Mouse (Mus musculus) stomach, embryonic 15.5 days (tissue): ENCODE results near the gene Spg20. TPM values are rescaled to one million over a fixed set of nuclear protein-coding genes. Genes with fewer than 3 reads are reported as not detected.

Experiments
- ATAC-seq: fragments of 200-750 bp; cut with Nextera tagmentation; 2 replicates; pipeline ENCODE4 v1.8.0; 2017; ENCODE audit warnings: low read depth, moderate number of reproducible peaks, moderate TSS enrichment; ENCODE audit not compliant: insufficient read depth, low FRiP score
- H3K27ac ChIP-seq: fragments of 300-500 bp; sonication (generic); 2 replicates; pipeline ENCODE4 v1.5.1; 2015; ENCODE audit warnings: mild to moderate bottlenecking, inconsistent platforms
- H3K27me3 ChIP-seq: fragments of 300-500 bp; sonication (generic); replicated peaks from 2 replicates; pipeline ENCODE4 v1.6.1; 2015; ENCODE audit warnings: inconsistent platforms
- H3K36me3 ChIP-seq: fragments of 300-500 bp; sonication (generic); 2 replicates; pipeline ENCODE4 v1.6.1; 2015; ENCODE audit warnings: inconsistent platforms
- H3K4me1 ChIP-seq: fragments of 300-500 bp; sonication (generic); 2 replicates; pipeline ENCODE4 v1.6.1; 2015; ENCODE audit warnings: inconsistent platforms
- H3K4me2 ChIP-seq: fragments of 300-500 bp; sonication (generic); 2 replicates; pipeline ENCODE4 v1.6.1; 2015; ENCODE audit warnings: mild to moderate bottlenecking, inconsistent platforms
- H3K4me3 ChIP-seq: fragments of 300-500 bp; sonication (generic); replicated peaks from 2 replicates; pipeline ENCODE4 v1.5.1; 2015; ENCODE audit warnings: inconsistent platforms
- H3K9ac ChIP-seq: fragments of 300-500 bp; sonication (generic); 2 replicates; pipeline ENCODE4 v1.6.1; 2015; ENCODE audit warnings: inconsistent platforms
- H3K9me3 ChIP-seq: fragments of 300-500 bp; sonication (generic); 2 replicates; pipeline ENCODE4 v1.6.1; 2016; ENCODE audit warnings: inconsistent platforms
- WGBS: fragments of 180-500 bp; shearing (Covaris S2); methylation state at CpG from one replicate; pipeline ENCODE4 v1.1.7; 2015; 5-methylcytosine and 5-hydroxymethylcytosine counted together
- polyA plus RNA-seq: library from polyadenylated mRNA; unstranded; fragments of >200 nt; fragmentation: Nextera tagmentation; extraction: Ambion mirVana; gene quantifications from 2 replicates; pipeline ENCODE4 v1.2.1, GENCODE M21; 2015

Gene Spg20
- polyA plus RNA-seq, 1 experiment from 2014 or later = 35.2 TPM

DNA sequence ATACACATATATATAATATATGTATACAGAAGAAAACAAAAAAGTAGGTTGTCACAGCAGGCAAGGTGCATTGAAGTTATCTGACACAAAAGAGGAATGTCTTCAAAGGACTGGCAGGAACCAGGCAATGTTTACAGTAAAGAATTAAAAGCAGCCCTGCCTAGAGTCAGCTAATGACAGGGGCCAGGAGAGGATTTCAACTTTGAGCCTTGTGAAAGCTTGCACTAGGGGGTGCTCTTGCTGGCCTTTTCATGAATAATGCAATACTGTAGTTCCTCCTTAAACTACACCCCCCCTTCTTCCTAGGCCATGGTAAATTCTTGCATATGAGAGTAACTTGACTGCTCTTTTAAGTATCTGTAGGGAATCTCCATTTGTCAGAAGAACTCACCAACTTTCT lies 10.8 kb upstream of the Spg20 start:
- no peak for ATAC-seq
- Histone ChIP-seq H3K9ac (no peak overlapping the region), H3K4me1 (peaks cover 8% of the 10 kb centered on the region; the same call in 1 of the 2 replicates), H3K36me3 (no peaks in the 10 kb centered on the region), H3K4me2 (no peak overlapping the region), H3K27me3 (no peaks in the 10 kb centered on the region), H3K4me3 (no peak overlapping the region), H3K9me3 (no peaks in the 10 kb centered on the region), H3K27ac (no peak overlapping the region)

DNA sequence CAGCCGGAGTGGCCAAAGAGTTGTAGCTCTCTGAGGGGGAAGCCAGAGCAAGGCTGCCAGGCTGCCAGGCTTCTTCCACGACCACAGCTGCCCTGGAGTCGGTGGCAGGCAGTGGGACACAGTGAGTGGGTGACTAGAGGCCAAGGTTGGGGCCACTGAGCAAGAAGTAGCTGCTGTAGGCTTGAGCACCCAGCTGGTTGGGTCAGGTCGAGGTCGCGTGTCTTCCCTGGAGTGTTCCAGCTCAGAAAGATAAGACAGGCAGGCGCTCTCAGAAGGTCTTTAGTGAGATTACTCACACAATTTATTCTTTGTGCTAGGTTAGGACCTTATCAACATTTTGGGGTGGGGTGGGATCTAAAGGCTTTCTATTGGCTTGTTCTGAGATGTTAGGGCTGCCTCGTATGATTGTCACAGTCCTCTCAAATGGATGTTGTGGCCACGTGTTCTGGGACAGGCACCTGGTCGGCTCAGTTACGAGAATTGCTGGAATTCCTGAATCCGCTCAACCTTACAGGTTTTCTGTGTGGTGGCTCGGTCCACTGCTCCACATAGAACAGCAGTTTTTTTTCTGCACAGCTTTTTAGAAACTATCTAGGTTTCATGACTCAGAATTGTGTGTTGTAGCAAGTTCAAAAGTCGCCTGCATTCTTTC lies 6.4 kb upstream of the Spg20 start:
- Histone ChIP-seq H3K36me3 (no peaks in the 10 kb centered on the region), H3K27ac (no peak overlapping the region), H3K9me3 (no peaks in the 10 kb centered on the region), H3K9ac (no peak overlapping the region), H3K4me1 (no peaks in the 10 kb centered on the region), H3K4me2 (no peak overlapping the region), H3K27me3 (no peaks in the 10 kb centered on the region), H3K4me3 (no peak overlapping the region)
- ATAC-seq = no peak
- WGBS = 67% methylated on average over 14 of the region's 14 CpGs

DNA sequence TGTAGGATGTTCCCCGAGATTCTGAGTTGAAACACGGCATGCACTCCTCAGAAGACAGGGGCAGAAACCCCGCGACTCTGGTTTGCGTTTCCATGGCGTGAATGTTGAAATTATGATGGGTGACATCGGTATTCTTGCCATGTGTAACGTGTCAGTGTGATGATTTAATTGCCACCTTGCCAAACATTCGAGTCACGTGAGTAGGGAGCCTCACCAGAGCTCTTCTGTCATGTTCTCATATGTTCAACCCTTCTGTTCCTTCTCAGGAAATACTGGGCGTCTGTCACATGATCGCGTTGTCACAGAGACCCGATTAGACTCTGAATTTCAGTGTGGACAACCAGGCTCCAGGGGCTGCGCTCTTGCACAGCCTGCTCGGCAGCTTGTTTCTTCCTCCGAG lies 5.9 kb upstream of the Spg20 start:
- no peak overlapping the region for H3K27ac ChIP-seq
- 80% methylated on average over 17 of the region's 17 CpGs for WGBS
- H3K4me2 ChIP-seq = no peak overlapping the region
- no peaks in the 10 kb centered on the region for H3K9me3 ChIP-seq
- H3K36me3 ChIP-seq = no peaks in the 10 kb centered on the region
- no peak overlapping the region for H3K4me3 ChIP-seq
- no peak overlapping the region for H3K9ac ChIP-seq
- no peaks in the 10 kb centered on the region for H3K4me1 ChIP-seq
- no peak for ATAC-seq
- no peaks in the 10 kb centered on the region for H3K27me3 ChIP-seq

DNA sequence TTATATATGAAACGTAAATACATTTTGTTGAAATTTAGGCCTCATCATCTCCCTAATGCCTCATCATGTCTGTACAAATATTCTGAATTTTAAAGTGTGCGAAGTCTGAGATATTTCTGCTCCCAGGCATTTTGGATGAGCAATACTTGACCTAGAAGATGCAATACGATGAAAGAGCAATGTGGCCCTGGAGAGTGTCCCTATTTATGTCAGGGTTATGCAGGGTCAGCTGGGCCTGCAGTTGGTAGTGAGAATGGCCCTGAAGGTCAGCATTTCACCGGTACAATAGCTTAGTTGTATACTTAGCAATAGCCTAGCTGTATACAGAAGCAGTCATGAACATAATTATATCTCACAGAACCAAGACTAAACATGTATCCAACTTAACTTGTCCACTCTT lies 2.8 kb upstream of the Spg20 start:
- WGBS = 70% methylated on average over 4 of the region's 4 CpGs
- Histone ChIP-seq H3K4me3 (no peak overlapping the region), H3K36me3 (no peaks in the 10 kb centered on the region), H3K4me1 (no peaks in the 10 kb centered on the region), H3K27ac (no peak overlapping the region), H3K9ac (no peak overlapping the region), H3K4me2 (no peak overlapping the region), H3K27me3 (no peaks in the 10 kb centered on the region), H3K9me3 (no peaks in the 10 kb centered on the region)
- no peak for ATAC-seq

DNA sequence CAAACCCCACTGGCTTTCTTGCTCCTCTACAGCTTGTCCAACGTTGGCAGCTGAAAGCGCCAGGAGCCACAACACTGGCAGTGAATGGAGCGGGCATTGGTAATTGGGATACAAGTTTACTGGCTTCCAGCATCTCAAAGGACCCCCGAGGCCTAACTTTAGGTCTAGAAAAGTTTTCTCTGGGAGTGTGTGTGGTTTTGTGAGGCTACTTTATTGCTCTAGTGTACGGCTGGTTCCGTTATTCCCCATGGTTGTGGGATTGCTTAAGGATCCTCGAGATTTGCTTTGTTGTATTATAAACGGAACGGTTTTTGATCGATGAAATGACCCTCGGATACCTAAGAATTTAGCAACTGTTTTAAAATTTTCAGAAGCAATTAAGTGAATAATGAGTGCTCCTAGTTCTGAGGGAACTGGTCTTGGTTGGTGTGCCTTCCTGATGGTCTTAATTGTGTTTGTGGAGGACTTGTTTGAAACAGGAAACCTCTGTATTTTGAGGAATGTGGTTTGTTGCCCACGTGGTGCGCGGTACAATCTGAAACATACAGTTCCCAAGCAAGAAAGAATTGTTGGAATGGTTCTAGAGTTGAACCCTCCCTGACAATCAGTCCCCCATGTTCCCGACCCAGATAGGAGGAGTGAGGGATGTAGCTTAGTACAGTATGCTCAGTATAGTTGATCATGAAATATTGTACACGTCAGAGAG lies 955 bp downstream of the Spg20 start:
- Histone ChIP-seq H3K36me3 (peaks cover 10% of the 10 kb centered on the region; the same call in 1 of the 2 replicates), H3K27me3 (no peaks in the 10 kb centered on the region), H3K9ac (peak overlapping the region; percentile 98), H3K4me1 (peaks cover 3% of the 10 kb centered on the region; the same call in 1 of the 2 replicates), H3K4me3 (peak overlapping the region; percentile 88), H3K4me2 (peak overlapping the region; percentile 54), H3K9me3 (no peaks in the 10 kb centered on the region), H3K27ac (peak overlapping the region; percentile 92)
- ATAC-seq = peak; percentile 37; the same call in 1 of the 2 replicates
- WGBS = 33% methylated on average over 16 of the region's 16 CpGs

DNA sequence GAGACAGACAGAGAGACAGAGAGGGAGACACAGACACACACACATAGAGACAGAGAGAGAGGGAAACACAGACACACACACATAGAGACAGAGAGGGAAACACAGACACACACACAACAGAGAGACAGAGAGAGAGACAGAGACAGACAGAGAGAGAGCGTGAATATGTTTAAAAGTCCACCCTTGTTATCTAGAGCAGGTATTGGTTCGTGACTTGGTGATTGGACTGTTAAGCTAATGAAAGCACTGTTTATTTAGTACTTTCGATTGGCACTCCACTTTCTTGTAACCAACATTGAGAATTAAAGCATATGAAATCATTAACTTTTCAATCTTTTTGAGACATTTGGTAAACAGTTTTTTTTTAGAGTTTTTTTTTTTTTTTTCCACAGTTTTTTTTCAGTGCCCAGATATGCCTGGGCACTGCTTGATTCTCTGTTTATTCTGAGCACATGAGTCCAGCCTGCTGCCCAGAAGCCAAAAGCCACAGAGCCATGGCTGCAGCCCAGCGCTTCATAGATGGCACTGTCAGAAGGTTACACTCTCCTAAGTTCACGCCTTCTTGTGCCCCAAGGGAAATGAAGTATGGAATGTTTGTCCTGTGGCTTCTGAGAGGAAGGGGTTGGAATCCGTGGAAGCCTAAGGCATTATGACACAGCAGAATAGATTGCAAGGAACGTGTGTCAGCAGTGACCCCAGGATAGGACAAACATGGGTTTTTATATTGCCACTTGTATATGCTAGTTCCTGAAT lies 2.6 kb downstream of the Spg20 start:
- H3K9ac ChIP-seq = no peak overlapping the region
- ATAC-seq = no peak
- no peaks in the 10 kb centered on the region for H3K27me3 ChIP-seq
- WGBS = 51% methylated on average over 7 of the region's 7 CpGs
- H3K4me3 ChIP-seq = no peak overlapping the region
- peaks cover 3% of the 10 kb centered on the region; the same call in 1 of the 2 replicates for H3K4me1 ChIP-seq
- H3K36me3 ChIP-seq = peaks cover 23% of the 10 kb centered on the region
- no peak overlapping the region for H3K27ac ChIP-seq
- H3K9me3 ChIP-seq = no peaks in the 10 kb centered on the region
- H3K4me2 ChIP-seq = no peak overlapping the region

DNA sequence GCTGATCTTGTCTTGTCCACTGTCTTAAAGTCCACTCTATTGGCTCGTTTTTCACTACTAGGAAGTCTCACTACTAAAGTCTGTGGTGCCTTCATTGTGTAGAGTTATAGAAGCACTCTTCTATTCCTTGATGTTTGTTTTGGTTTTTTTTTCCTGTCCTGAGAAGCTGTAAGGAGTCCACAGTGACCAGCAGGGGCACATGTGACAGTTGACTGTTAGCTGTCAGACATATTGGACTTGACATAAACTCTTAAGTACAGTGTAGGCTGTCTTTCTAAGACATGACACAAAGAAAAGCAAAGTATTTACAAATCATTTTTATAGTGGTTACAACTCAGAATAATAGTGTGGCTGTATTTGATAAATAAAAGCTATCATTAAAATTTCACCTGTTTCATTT lies 3.2 kb downstream of the Spg20 start:
- Histone ChIP-seq H3K4me1 (peaks cover 3% of the 10 kb centered on the region; the same call in 1 of the 2 replicates), H3K9me3 (no peaks in the 10 kb centered on the region), H3K36me3 (peaks cover 23% of the 10 kb centered on the region), H3K27ac (no peak overlapping the region), H3K27me3 (no peaks in the 10 kb centered on the region), H3K4me3 (no peak overlapping the region), H3K4me2 (no peak overlapping the region), H3K9ac (no peak overlapping the region)
- ATAC-seq = no peak
- WGBS = 72% methylated on average over 1 of the region's 1 CpGs

DNA sequence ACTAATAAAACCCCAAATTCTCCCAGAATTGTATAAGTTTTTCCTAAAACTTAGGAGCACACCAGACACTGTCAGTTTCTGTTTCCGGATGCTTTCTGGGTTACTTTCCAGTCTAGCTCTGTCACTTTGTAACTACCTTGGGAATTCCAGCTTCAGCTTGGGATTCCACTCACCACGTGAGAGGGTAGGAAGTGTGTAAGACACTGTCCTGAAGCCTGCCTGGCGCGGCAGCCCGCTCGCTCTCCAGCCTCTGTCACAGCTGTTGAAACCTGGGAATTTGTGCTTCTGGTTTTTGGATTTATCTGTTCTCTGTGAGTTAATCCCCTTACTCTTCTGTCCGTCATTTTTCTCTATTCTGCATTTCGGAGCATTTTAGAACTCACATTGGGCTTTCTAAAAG lies 4.1 kb downstream of the Spg20 start:
- H3K4me2 ChIP-seq = no peak overlapping the region
- H3K27ac ChIP-seq = no peak overlapping the region
- H3K9me3 ChIP-seq = no peaks in the 10 kb centered on the region
- H3K4me1 ChIP-seq = peaks cover 3% of the 10 kb centered on the region; the same call in 1 of the 2 replicates
- H3K27me3 ChIP-seq = no peaks in the 10 kb centered on the region
- no peak overlapping the region for H3K9ac ChIP-seq
- 86% methylated on average over 8 of the region's 8 CpGs for whole genome bisulfite sequencing
- peaks cover 23% of the 10 kb centered on the region for H3K36me3 ChIP-seq
- H3K4me3 ChIP-seq = no peak overlapping the region
- no peak for ATAC-seq

DNA sequence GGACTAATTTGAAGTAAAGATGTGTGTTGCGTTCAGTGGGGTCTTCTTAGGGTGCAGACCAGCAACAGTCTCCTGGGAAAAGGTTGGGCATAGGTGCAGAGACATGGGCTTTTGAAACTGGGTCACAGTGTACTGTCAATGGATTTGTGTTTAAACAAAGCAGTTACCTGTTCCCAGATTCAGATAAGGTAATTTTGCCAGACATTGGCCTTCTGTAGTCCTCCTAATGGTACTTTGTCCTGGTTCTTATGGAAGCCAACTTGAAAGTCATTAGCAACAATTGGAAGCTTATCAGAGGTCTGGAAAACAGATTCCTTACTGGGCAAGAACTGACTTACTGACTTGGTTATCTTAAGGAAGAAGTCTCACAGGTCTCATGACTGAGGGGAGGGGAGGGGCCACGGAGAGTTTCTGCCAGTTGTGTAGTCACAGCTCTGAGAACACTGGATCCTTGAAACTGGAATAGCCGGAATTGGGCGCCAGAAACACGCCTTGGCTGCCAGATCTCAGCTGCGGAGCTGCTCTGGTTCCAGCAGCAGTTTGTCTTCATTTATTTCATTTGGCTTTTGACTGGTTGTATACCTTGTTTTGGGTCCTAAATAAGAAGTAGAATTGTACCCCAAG lies 7.5 kb downstream of the Spg20 start:
- Histone ChIP-seq H3K36me3 (peaks cover 38% of the 10 kb centered on the region), H3K9me3 (no peaks in the 10 kb centered on the region), H3K27ac (no peak overlapping the region), H3K27me3 (no peaks in the 10 kb centered on the region), H3K4me3 (no peak overlapping the region), H3K4me1 (peaks cover 3% of the 10 kb centered on the region; the same call in 1 of the 2 replicates), H3K9ac (no peak overlapping the region), H3K4me2 (no peak overlapping the region)
- WGBS = 74% methylated on average over 6 of the region's 6 CpGs
- no peak for ATAC-seq

DNA sequence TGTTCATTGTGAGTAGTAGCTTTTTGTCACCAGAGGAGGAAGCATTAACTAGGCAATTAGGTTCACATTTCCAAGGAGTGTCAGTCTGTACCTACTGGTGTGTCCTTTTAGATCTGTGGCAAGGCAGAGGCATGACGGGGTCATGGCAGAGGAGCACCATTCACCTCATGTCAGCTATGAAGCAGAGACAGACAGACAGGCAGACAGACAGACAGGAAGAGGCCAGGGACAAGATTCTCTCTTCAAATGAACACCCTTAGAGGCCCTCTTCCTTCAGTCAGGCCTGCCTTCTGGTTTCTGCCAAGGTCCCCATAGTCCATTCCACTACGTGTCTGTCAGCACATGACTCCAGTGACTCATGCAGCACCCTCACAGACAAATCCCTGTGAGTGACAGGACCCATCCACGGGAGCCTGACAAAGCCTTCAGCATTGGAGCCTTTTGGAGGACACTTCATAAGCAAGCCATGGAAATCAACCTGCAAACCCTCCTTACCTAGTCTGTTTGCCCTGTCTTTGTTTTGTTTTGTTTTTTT lies 10.5 kb downstream of the Spg20 start:
- H3K27ac ChIP-seq = no peak overlapping the region
- no peaks in the 10 kb centered on the region for H3K27me3 ChIP-seq
- WGBS = 84% methylated on average over 3 of the region's 3 CpGs
- no peak for ATAC-seq
- no peaks in the 10 kb centered on the region for H3K9me3 ChIP-seq
- no peak overlapping the region for H3K4me2 ChIP-seq
- no peak overlapping the region for H3K4me3 ChIP-seq
- no peak overlapping the region for H3K9ac ChIP-seq
- H3K4me1 ChIP-seq = no peaks in the 10 kb centered on the region
- peaks cover 44% of the 10 kb centered on the region for H3K36me3 ChIP-seq

DNA sequence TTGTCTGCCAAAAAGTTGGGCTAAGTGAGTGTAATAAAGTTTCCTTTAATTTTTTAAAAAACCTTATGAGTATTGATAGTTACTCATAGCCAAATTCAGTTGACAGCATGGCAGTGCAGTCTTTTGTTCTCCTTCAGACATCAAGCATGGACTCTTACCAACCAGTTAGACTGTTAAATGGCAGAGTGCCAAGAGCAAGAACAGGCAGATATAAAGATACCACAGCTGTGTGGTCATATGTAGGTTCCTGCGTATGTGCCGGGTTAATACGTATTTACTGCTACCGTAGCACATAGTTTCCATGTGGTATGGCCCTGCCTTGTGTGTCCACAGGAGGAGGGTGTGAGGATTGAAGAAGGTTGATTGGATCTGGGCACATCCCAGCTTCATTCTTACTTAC lies 11.2 kb downstream of the Spg20 start:
- Histone ChIP-seq H3K27me3 (no peaks in the 10 kb centered on the region), H3K4me3 (no peak overlapping the region), H3K4me1 (no peaks in the 10 kb centered on the region), H3K4me2 (no peak overlapping the region), H3K36me3 (peaks cover 38% of the 10 kb centered on the region), H3K27ac (no peak overlapping the region), H3K9ac (no peak overlapping the region), H3K9me3 (no peaks in the 10 kb centered on the region)
- WGBS = 79% methylated on average over 4 of the region's 4 CpGs
- ATAC-seq = no peak
